Mouse (Mus musculus) megakaryocyte, embryonic 14.5 days (primary cell): ENCODE results near the gene Vmn1r223.
"Not testable (repeated sequence)": the region's sequence is repeated elsewhere in the genome, so short reads cannot be mapped to it uniquely, and the experiment has no call there.

Experiments
- FLI1 ChIP-seq: IDR thresholded peaks from 2 replicates; pipeline ENCODE4 v1.6.1; 2012; ENCODE audit warnings: low read length, inconsistent platforms, mixed read lengths
- GATA1 ChIP-seq: IDR thresholded peaks from 3 replicates; pipeline ENCODE4 v1.6.1; 2012; ENCODE audit warnings: mixed read lengths, low read length, inconsistent platforms, borderline replicate concordance

GRCm38 (mm10) chr13:23235847-23236246 lies 11.1 kb upstream of the Vmn1r223 start, which contains the start of gene Vmn1r222:
- not testable (repeated sequence) for TF ChIP-seq FLI1, GATA1
